Mouse (Mus musculus) brain, embryonic 14.5 days (tissue): ENCODE measurements around the gene Adamts8. TPM values are rescaled to one million over a fixed set of nuclear protein-coding genes. Genes with fewer than 3 reads are reported as not detected.

Source experiments
- DNase-seq: peaks from one replicate; pipeline ENCODE4 v3.0.0-alpha.2; 2011; ENCODE audit warnings: low read depth
- CTCF ChIP-seq: fragments of 200-500 bp; IDR thresholded peaks from 2 replicates; pipeline ENCODE4 v1.5.1; 2012; ENCODE audit warnings: inconsistent platforms, mild to moderate bottlenecking, moderate library complexity, borderline replicate concordance; ENCODE audit not compliant: insufficient read depth, insufficient read length; ENCODE audit errors: extremely low read depth
- POLR2A ChIP-seq: fragments of 200-500 bp; IDR thresholded peaks from 2 replicates; pipeline ENCODE4 v1.6.1; 2012; ENCODE audit warnings: mild to moderate bottlenecking, inconsistent platforms, borderline replicate concordance; ENCODE audit not compliant: poor library complexity, insufficient read depth, insufficient read length, severe bottlenecking; ENCODE audit errors: extremely low read depth
- polyA plus RNA-seq: library from polyadenylated mRNA; depleted of rRNA; stranded (reverse); fragments of >200 nt; gene quantifications from 2 replicates; pipeline ENCODE4 v1.2.3, GENCODE M21; 2012; rRNA removed

The Adamts8 gene
- 1.0 and 1.6 TPM in 2 replicates for polyA plus RNA-seq

DNA sequence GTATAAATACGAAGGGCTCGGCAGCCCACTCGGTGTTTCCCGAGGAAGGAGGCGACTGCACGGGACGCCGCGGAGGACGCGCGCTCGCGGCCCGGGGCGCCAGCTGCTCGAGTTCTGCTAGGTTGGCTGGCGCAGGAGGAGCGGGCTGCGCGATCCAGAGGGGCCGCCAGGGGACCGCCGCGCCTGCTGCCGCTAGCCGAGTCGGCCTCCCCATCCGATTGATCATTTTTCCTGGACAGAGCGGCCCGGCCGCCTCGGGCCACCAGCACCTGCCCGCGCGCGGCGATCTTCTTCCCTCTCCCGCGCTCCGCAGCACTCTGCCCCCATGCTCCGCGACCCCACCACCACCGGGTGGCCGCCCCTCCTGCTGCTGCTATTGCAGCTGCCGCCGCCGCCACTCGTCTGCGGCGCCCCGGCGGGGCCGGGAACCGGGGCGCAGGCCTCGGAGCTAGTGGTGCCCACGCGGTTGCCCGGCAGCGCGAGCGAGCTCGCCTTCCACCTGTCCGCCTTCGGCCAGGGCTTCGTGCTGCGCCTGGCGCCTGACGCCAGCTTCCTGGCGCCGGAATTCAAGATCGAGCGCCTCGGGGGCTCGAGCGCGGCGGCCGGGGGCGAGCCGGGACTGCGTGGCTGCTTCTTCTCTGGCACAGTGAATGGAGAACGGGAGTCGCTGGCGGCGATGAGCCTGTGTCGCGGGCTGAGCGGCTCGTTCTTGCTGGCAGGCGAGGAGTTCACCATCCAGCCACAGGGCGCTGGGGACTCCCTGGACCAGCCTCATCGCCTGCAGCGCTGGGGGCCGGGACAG, at the start of gene Adamts8:
Gene Adamts8, plus strand, starts transcription at position 51 of the 802 bp plus-strand sequence.
- peak; percentile 82 for DNase-seq
- TF ChIP-seq CTCF (peak; percentile 61), POLR2A (no peak)

DNA sequence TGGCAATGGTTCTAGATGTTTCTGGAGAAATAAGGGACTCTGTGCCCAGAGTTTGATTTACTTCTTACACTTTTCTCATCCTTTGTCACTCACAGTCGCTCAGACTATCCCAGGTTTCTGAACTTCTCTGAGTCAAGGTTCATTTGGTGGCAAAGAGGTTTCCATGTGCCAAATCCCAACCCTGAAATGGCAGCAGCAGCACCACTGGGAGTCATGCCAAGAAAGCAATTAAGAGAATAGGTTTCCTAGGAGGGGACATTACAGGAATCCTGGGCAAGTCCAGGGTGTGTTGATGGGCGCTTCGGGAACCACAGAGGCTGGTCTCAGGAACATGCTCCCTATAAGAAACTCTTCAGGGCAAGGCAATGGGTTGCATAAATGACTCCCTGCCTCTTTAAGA, 46.7 kb upstream of the Adamts8 start:
- peak; percentile 61 for DNase-seq
- TF ChIP-seq POLR2A (no peak), CTCF (no peak)

DNA sequence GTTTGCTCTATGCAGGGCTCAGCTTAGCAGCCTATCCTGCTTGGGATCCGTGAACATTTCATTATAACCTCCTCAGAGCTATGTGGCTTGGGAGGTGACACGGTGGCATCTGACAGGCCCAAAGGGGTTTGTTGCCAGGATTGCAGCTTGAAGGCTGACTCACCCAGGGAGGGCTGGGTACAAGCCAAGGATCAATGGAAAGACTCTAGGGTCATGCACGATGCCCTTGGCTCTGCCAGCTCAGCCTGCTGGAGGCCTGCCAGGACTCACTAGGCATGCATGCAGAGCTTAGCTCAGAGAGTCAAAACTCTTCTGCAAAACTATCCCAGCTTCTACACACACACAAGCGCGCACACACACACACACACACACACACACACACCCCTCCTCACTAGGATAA, 45.6 kb upstream of the Adamts8 start:
- DNase-seq, result peak; percentile 83
- no peak for TF ChIP-seq CTCF

DNA sequence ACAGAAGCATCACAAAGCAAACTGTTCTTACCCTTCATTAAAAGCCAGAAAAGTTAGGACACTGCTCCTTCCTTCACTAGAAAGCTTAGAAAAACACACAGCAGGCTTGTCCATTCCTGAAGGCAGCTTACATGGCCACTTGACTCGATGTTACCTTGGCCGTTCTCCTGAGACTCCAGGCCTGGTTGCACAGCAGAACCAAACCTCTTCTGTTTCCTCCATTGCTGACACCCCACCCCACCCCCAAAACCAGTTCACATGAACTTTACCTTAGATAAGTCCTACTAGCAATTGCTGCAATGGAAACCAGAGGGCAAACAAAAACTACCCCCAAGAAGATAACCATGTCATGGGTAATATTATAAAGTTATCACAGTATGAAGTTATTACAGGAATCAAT, 45.2 kb upstream of the Adamts8 start:
- TF ChIP-seq POLR2A, result no peak
- no peak for TF ChIP-seq CTCF

DNA sequence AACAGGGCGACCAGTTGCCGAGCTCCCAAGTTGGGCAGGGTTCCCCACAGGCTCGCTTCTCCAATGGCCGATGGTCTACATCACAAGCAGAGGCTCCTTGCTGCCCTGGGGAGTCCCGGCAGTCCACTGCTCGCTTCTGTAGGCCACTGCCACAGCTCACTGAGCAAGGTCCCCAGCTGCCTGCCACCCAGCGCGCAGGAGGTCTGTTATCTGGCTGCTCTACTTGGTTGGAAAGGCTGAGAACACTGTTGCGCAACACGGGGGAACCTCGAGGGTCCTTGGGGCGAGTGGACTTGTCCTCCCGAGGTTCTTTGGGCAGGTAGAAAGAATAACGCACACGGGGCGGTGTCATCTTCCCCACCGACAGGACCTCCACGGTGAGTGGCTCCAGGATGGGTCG, 40.2 kb upstream of the Adamts8 start:
- TF ChIP-seq POLR2A (no peak), CTCF (no peak)
- no peak for DNase-seq

More for the DNA sequence above, 45.2 kb upstream of the Adamts8 start:
- no peak for DNase-seq

DNA sequence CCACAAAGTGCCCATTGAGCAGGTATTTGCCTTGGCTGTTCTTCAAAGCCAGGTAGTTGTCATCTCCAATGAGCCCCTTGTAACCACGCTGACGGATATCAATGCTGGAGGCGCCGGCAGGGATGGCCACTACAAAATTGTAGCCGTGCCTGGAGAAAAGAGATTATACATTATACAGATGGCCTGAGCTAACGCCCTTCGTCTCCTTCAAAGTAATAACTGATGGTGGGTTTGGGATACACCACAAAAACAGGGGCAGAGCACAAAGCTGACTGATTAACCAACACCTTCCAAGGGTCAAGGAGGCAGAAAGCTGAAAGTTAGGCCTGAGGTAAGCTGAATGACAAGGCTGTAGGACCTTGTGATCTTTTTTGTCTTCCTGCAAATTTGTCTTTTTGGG, 39.7 kb upstream of the Adamts8 start:
- TF ChIP-seq CTCF, result no peak
- TF ChIP-seq POLR2A, result no peak
- no peak for DNase-seq

DNA sequence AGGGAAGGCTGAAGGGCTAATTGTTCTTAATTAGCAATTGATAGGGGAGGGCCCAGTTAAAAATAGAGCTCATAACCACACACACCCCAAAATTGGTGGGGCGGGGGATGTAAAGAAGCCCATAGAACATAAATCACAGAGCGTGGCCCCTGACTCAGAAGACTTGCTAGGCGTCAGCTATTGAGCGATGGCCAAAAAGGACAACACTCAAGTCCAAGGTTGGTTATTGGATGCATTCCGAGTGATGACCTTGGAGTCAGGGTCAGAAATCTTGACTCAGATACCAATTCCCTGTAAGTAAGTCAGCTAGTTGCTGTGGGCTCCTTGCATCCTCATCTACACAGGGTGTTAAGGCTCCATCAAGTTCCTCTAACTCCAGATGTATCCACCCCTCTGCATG, 39.1 kb upstream of the Adamts8 start:
- TF ChIP-seq POLR2A (no peak), CTCF (no peak)
- DNase-seq, result no peak

DNA sequence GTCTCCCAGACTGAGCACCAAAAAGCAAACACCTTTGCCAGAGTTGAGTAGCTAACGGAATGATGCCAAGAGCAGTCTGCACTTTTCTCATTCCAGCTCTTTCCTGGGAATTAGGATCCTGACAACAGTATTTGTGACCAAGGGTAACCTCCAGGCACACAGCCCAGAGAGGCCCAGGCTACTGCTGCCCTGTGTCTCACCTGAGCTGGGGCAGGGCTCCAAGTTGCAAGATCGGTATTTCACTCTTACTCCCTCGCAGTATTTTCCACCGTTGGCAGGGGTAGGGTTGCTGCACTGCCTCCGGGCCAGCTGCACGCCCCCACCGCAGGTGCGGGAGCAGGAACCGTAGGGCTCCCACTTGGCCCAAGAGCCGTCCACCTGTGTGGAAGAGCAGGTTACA, 36.5 kb upstream of the Adamts8 start:
- DNase-seq, result no peak
- no peak for TF ChIP-seq POLR2A
- TF ChIP-seq CTCF, result no peak

DNA sequence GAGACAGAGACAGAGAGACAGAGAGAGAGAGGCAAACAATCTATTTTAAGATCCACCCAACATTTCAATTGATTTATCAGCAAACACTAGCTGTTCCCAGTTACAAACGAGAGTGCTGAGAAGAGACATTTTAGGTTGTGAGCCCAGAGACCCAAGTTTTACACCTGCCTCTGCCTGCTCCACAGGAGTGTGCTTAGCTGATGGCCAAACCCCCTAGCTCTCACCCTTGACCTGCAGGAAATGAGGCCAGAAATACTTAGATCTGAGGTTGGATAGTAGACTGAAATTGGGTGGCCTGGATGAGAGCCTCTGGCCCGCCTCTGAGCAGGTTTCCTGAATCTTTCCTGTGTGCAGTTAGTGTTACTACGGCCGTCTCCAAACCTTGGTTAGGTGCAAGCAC, 35.9 kb upstream of the Adamts8 start:
- TF ChIP-seq CTCF, result no peak
- no peak for TF ChIP-seq POLR2A
- DNase-seq, result no peak

DNA sequence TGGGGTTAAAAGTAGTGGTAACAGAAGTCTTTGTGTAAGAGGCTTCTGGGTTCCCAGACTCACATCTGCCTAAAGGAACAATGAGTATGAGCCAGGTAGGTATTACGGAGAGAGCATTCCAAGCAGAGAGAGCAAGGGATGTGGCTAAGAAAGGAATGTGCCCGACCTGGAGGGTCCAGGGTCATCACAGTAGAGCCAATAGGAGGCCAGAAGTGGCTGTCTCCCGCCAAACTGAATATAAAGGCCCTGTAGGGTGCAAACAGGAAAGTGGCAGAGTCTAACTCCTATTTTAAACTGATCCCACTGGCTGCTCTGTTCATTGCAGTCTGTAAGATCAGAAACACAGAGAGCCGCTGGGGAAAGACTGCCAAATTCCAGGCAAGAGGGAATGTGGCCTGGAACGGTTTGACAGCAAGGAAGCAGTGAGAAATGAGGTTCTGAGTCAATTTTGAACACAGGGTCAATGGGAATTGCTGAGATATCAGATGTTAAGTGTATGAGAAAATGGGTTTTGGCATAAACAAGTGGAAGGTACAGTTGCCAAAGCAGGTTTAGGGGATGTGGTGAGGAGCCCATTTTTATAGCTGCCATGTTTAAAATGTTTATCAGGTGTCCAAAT, 34.6 kb upstream of the Adamts8 start:
- no peak for TF ChIP-seq CTCF
- no peak for TF ChIP-seq POLR2A

DNA sequence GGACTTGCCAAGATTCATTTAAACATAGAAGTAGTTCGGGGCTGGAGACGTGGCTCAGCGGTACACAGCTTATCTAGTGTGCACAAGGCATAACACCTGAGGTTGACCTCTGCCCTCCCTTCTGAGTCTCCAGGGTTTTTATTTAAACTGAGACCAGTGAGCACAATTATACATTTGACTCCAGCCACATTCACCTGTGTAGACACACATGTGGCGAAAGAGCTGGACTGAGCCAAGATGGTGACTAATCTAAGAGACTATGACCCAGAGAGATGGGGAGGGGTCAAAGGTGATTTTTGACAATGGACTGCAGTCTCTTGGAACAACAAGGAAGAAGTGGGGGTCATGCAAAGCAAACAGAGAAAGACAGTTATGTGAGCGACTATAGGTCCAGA, 34.1 kb upstream of the Adamts8 start:
- no peak for TF ChIP-seq CTCF
- TF ChIP-seq POLR2A, result no peak
- DNase-seq, result no peak

More for the DNA sequence above, 34.6 kb upstream of the Adamts8 start:
- DNase-seq, result no peak

DNA sequence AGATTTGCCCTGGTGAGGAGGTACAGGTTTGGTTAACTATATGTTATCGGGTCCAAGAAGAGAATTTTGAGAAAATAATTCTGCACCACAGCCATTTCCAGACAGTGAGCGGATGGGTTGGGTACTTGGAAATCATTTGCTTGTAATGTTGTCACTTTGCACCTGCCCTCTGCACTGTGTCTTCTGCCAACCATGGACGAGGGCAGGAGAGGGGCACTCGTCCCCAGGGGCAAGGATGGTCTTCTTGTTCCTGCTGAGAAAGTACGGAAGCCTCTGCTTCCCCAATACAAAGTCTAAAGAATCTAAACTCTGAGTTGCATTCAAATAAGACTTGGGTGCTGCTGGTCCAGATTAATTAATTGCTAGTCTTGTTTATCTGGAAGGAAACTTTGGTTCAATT, 33.4 kb upstream of the Adamts8 start:
- DNase-seq, result no peak
- no peak for TF ChIP-seq CTCF
- no peak for TF ChIP-seq POLR2A

DNA sequence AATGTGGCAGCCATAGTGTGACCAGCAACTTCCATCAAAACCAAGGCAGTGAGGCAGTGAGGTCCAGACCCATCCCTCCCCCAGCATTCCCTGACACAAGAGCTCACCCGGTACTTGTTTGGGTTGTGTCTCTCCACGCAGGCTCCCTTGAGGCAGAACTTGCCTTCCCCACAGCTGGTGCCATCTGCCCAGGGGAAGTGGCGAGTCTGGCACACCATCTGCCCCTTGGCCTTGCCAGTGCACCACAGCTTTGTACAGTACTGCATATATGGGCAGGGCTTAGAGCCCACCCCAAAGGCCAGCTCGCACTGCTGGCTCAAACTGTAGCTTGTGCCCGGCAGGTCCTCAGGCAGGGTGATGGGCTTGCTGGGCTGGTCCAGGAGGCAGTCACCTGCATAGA, 31.9 kb upstream of the Adamts8 start:
- no peak for DNase-seq

More for the DNA sequence above, 31.9 kb upstream of the Adamts8 start:
- no peak for TF ChIP-seq POLR2A
- no peak for TF ChIP-seq CTCF
